Mouse (Mus musculus) midbrain, postnatal 0 days (tissue): Measurements from ENCODE around the gene Npnt. TPM values are rescaled to one million over a fixed set of nuclear protein-coding genes. Genes with fewer than 3 reads are reported as not detected.
A peak's percentile ranks its signal among the peaks of the same experiment; 100 is the strongest.

Experiments
- ATAC-seq: fragments of 200-750 bp; cut with Nextera tagmentation; 2 replicates; pipeline ENCODE4 v1.8.0; 2017; ENCODE audit warnings: moderate number of reproducible peaks, mild to moderate bottlenecking, moderate TSS enrichment, moderate library complexity; ENCODE audit not compliant: low FRiP score
- DNase-seq: peaks from one replicate; pipeline ENCODE4 v3.0.0-alpha.2; 2015; ENCODE audit warnings: low spot score
- H3K27ac ChIP-seq: fragments of 300-500 bp; sonication (generic); 2 replicates; pipeline ENCODE4 v1.5.1; 2014; ENCODE audit warnings: low read depth, mild to moderate bottlenecking, low read length, mixed read lengths
- H3K27me3 ChIP-seq: fragments of 300-500 bp; sonication (generic); 2 replicates; pipeline ENCODE4 v1.6.1; 2014; ENCODE audit warnings: low read length, control low read depth, mixed read lengths; ENCODE audit not compliant: insufficient read depth
- H3K36me3 ChIP-seq: fragments of 300-500 bp; sonication (generic); 2 replicates; pipeline ENCODE4 v1.6.1; 2014; ENCODE audit warnings: low read length, control low read depth, mixed read lengths; ENCODE audit not compliant: insufficient read depth
- H3K4me1 ChIP-seq: fragments of 300-500 bp; sonication (generic); 2 replicates; pipeline ENCODE4 v1.6.1; 2014; ENCODE audit warnings: mild to moderate bottlenecking, control low read depth, antibody characterized with exemption, low read length, mixed read lengths; ENCODE audit not compliant: insufficient read depth
- H3K4me2 ChIP-seq: fragments of 300-500 bp; sonication (generic); 2 replicates; pipeline ENCODE4 v1.6.1; 2014; ENCODE audit warnings: low read depth, mild to moderate bottlenecking, low read length, mixed read lengths; ENCODE audit not compliant: poor library complexity, severe bottlenecking
- H3K4me3 ChIP-seq: fragments of 300-500 bp; sonication (generic); 2 replicates; pipeline ENCODE4 v1.5.1; 2014; ENCODE audit warnings: low read depth, mild to moderate bottlenecking, low read length, moderate library complexity
- H3K9ac ChIP-seq: fragments of 300-500 bp; sonication (generic); replicated peaks from 2 replicates; pipeline ENCODE4 v1.6.1; 2014; ENCODE audit warnings: mild to moderate bottlenecking, low read length, moderate library complexity, mixed read lengths; ENCODE audit not compliant: poor library complexity, severe bottlenecking
- H3K9me3 ChIP-seq: fragments of 300-500 bp; sonication (generic); 2 replicates; pipeline ENCODE4 v1.6.1; 2016; ENCODE audit warnings: low read length, control low read depth
- CTCF ChIP-seq: IDR thresholded peaks from 2 replicates; pipeline ENCODE4 v1.5.1; 2016; ENCODE audit warnings: antibody characterized with exemption, mild to moderate bottlenecking
- WGBS: fragments of 180-500 bp; shearing (Covaris S2); extraction: QIAGEN DNeasy Blood & Tissue Kit; methylation state at CpG from one replicate; pipeline ENCODE4 v1.1.7; 2014; 5-methylcytosine and 5-hydroxymethylcytosine counted together
- polyA plus RNA-seq: library from polyadenylated mRNA; unstranded; fragments of >200 nt; fragmentation: Nextera tagmentation; extraction: Ambion mirVana; gene quantifications from 2 replicates; pipeline ENCODE4 v1.2.1, GENCODE M21; 2015
- total RNA-seq: library from RNA; depleted of rRNA; stranded (reverse); fragments of >200 nt; gene quantifications from 2 replicates; pipeline ENCODE4 v1.2.3, GENCODE M21; 2014

Gene Npnt
- total and polyA plus RNA-seq, 2 experiments from 2014 or later = 20.9 to 36.4 TPM

DNA sequence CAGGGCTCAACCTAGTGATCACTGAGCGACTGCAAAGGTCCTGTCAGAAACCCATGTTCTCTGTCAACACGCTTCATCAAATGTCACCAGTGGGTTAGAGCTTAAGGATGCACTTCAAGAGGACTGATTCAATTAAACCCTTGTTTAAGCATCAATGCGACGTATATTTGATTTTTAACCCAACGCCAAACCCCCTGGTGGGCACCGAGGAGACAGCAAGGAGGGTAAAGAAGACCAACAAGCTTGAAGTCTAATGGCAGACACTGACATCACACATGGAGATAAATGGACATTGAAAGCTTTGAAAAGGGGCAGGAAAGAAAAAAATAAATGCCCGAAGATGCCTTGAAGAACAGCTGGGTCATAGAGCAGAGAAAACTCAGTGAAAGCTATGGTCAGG lies 57.0 kb downstream of the Npnt start:
- Histone ChIP-seq H3K9ac (no peak overlapping the region), H3K4me2 (no peak overlapping the region)
- 87% methylated on average over 7 of the region's 7 CpGs for WGBS

DNA sequence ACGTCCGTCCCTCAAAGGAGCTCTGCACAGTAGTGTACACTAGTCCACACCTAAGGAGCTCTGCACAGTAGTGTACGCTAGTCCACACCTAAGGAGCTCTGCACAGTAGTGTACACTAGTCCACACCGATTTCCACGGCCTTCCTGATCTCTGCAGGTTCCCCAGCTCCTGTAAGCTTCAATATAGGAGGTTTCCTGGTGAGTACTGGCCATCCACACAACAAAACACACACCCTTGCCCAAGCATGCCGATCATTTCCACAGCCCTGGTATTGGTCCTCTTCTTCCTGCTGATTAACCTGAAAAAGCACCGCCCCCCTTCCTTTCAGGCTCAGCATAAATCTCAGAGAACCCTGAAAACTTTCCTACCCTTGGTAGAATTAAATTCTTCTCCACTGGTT lies 57.6 kb downstream of the Npnt start:
- Histone ChIP-seq H3K36me3 (no peaks in the 10 kb centered on the region), H3K27me3 (no peaks in the 10 kb centered on the region), H3K4me3 (no peak overlapping the region), H3K27ac (no peak overlapping the region), H3K4me1 (no peaks in the 10 kb centered on the region), H3K9ac (no peak overlapping the region), H3K9me3 (no peaks in the 10 kb centered on the region), H3K4me2 (no peak overlapping the region)
- 92% methylated on average over 7 of the region's 7 CpGs for WGBS
- ATAC-seq = no peak
- no peak for TF ChIP-seq CTCF
- DNase-seq = no peak

More for the DNA sequence above, 57.0 kb downstream of the Npnt start:
- Histone ChIP-seq H3K9me3 (no peaks in the 10 kb centered on the region), H3K4me1 (no peaks in the 10 kb centered on the region), H3K27ac (no peak overlapping the region), H3K27me3 (no peaks in the 10 kb centered on the region), H3K4me3 (no peak overlapping the region), H3K36me3 (no peaks in the 10 kb centered on the region)
- no peak for DNase-seq
- ATAC-seq = no peak
- TF ChIP-seq CTCF = 0 out of 2 replicates have a peak, but pooled peaks have one; percentile 12

DNA sequence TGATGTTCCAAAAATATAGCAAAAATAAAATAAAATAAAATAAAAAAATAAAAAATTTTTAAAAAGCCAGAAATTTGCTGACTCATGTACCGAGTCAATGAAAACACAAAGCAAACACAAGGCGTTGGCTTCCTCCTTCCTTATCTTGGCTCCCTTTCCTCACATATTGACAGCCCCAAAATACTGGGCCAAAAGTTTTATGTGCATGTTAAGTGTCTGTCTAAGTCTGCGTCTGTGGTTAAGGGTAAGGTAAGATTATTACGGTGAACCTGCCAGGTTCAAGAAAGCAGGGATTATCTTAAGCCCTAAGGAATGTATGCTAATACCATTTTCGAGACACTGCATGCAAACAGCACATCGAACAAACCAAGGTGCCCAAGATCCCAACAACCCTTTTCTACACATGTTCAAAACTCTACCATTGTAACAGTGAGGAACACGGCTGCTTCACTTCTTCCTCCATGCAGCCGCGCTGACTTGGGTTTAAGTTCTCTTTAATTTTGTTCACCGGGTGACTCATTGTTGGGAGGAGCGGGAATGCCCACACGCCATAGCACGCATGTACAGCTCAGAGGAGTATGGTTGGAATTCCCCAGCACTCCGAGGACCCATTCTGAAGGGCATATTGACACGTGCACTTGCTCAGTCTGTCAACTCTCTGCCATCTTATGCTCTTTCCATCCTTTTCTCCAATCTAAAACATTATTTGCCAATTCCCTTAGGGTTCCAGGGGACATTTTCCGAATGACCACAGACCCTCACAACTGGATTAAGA lies 62.8 kb downstream of the Npnt start:
- Histone ChIP-seq H3K4me2 (no peak overlapping the region), H3K4me3 (no peak overlapping the region), H3K27me3 (no peaks in the 10 kb centered on the region), H3K4me1 (no peaks in the 10 kb centered on the region), H3K36me3 (0 out of 2 replicates have a peak, but pooled peaks cover 2% of the 10 kb centered on the region), H3K9me3 (no peaks in the 10 kb centered on the region), H3K27ac (no peak overlapping the region), H3K9ac (no peak overlapping the region)
- ATAC-seq (no peak), DNase-seq (no peak)
- 88% methylated on average over 16 of the region's 16 CpGs for WGBS
- TF ChIP-seq CTCF = no peak

DNA sequence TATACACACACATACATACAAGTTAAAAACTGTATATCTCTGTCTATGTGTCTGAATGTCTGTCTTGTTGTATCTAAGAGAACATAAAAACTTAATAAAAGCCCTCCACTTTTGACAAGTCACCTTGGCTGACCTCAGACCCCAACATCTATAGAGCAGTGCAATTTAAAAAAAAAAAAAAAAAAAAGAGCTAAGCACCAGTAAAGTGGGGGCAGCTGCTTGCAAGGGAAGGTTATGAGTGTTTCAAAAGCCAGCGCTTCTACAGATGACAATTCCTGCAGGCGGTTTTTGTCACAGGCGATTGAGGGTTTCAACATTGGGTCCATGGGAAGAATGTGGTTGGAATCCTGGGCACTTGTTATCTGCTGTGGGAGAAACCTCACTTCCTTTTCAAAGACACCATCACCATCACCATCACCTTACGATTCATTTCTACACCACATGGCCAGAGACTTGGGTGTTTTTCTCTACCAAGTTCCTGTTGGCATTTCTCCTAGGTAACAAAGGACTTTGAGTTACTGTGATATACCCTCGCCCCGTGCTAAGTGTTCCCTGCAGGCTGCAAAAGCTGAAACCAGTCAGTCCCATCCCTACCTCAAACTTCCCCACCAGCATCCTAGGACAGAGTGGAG lies 63.6 kb downstream of the Npnt start:
- Histone ChIP-seq H3K27ac (no peak overlapping the region), H3K9me3 (no peaks in the 10 kb centered on the region), H3K9ac (no peak overlapping the region), H3K4me2 (no peak overlapping the region), H3K4me3 (no peak overlapping the region), H3K4me1 (no peaks in the 10 kb centered on the region), H3K27me3 (no peaks in the 10 kb centered on the region), H3K36me3 (0 out of 2 replicates have a peak, but pooled peaks cover 2% of the 10 kb centered on the region)
- DNase-seq = no peak
- no peak for TF ChIP-seq CTCF
- 93% methylated on average over 6 of the region's 6 CpGs for WGBS
- ATAC-seq = no peak

DNA sequence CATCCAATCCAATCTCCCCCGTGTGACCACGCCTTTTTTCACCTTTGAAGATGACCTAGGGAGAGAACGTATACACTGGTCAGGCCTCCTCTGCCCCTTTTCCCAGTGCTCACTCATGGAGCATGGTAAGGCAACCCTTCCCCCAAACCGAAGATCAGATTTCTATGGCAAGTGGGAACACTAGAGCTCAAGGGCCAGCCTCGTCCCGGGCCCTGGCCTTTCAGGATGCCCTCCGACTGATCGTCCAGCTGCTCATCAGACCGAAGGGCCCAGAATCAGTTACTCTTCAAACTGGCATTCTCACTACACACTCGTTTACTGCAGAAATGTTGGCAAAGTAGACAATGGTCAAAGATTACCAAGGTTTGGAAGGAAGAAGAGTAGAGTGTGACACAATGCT lies 65.6 kb downstream of the Npnt start:
- Histone ChIP-seq H3K4me1 (0 out of 2 replicates have a peak, but pooled peaks cover 4% of the 10 kb centered on the region), H3K27me3 (no peaks in the 10 kb centered on the region), H3K4me3 (no peak overlapping the region), H3K9ac (no peak overlapping the region), H3K9me3 (no peaks in the 10 kb centered on the region), H3K27ac (no peak overlapping the region), H3K4me2 (no peak overlapping the region), H3K36me3 (0 out of 2 replicates have a peak, but pooled peaks cover 2% of the 10 kb centered on the region)
- TF ChIP-seq CTCF = no peak
- WGBS = 90% methylated on average over 10 of the region's 10 CpGs
- ATAC-seq (no peak), DNase-seq (no peak)

DNA sequence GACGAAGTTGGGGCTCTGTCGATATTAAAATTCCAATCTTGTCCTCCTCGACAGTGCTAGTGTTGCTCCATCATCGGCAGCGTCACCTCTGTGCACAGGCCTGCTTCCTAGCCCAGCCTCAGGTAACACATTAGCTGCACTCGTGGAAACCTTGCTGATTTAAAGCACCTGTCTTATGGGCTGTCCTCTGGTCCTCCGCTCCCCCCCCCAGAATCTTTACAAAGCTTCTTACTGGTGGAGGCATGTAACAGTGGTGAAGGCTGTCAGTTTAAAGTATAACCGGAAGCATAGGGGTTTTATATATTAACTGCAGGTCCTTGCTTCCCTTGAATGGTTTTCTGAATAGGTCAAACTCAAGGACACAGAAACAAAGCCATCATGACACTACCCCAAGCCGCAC lies 66.8 kb downstream of the Npnt start:
- 0 out of 2 replicates have a peak, but pooled peaks cover 2% of the 10 kb centered on the region for H3K36me3 ChIP-seq

More for the DNA sequence above, 66.8 kb downstream of the Npnt start:
- Histone ChIP-seq H3K9ac (no peak overlapping the region), H3K9me3 (no peaks in the 10 kb centered on the region), H3K27me3 (no peaks in the 10 kb centered on the region), H3K4me2 (no peak overlapping the region), H3K4me1 (0 out of 2 replicates have a peak, but pooled peaks cover 4% of the 10 kb centered on the region), H3K4me3 (no peak overlapping the region), H3K27ac (no peak overlapping the region)
- 83% methylated on average over 9 of the region's 9 CpGs for WGBS
- DNase-seq (no peak), ATAC-seq (no peak)
- no peak for TF ChIP-seq CTCF
